Mouse (Mus musculus) limb, embryonic 15.5 days (tissue): Measurements from ENCODE around the gene Crmp1. TPM values are rescaled to one million over a fixed set of nuclear protein-coding genes. Genes with fewer than 3 reads are reported as not detected.

Experiments used
- ATAC-seq: fragments of 200-750 bp; cut with Nextera tagmentation; 2 replicates; pipeline ENCODE4 v1.8.0; 2017; ENCODE audit warnings: low read depth, moderate TSS enrichment; ENCODE audit not compliant: insufficient number of reproducible peaks, low FRiP score, low TSS enrichment
- H3K27ac ChIP-seq: fragments of 300-500 bp; sonication (generic); 2 replicates; pipeline ENCODE4 v1.5.1; 2015; ENCODE audit warnings: moderate library complexity, mild to moderate bottlenecking, inconsistent platforms
- H3K27me3 ChIP-seq: fragments of 300-500 bp; sonication (generic); 2 replicates; pipeline ENCODE4 v1.6.1; 2015; ENCODE audit warnings: inconsistent platforms
- H3K36me3 ChIP-seq: fragments of 300-500 bp; sonication (generic); 2 replicates; pipeline ENCODE4 v1.6.1; 2015; ENCODE audit warnings: inconsistent platforms
- H3K4me1 ChIP-seq: fragments of 300-500 bp; sonication (generic); 2 replicates; pipeline ENCODE4 v1.6.1; 2015; ENCODE audit warnings: inconsistent platforms
- H3K4me2 ChIP-seq: fragments of 300-500 bp; sonication (generic); 2 replicates; pipeline ENCODE4 v1.6.1; 2015; ENCODE audit warnings: mild to moderate bottlenecking, inconsistent platforms
- H3K4me3 ChIP-seq: fragments of 300-500 bp; sonication (generic); 2 replicates; pipeline ENCODE4 v1.5.1; 2015; ENCODE audit warnings: mild to moderate bottlenecking, inconsistent platforms
- H3K9ac ChIP-seq: fragments of 300-500 bp; sonication (generic); 2 replicates; pipeline ENCODE4 v1.6.1; 2015; ENCODE audit warnings: inconsistent platforms
- H3K9me3 ChIP-seq: fragments of 300-500 bp; sonication (generic); 2 replicates; pipeline ENCODE4 v1.6.1; 2016; ENCODE audit warnings: inconsistent platforms
- WGBS: fragments of 180-500 bp; shearing (Covaris S2); methylation state at CpG from one replicate; pipeline ENCODE4 v1.1.7; 2015; 5-methylcytosine and 5-hydroxymethylcytosine counted together
- polyA plus RNA-seq: library from polyadenylated mRNA; unstranded; fragments of >200 nt; fragmentation: Nextera tagmentation; extraction: Ambion mirVana; gene quantifications from 2 replicates; pipeline ENCODE4 v1.2.1, GENCODE M21; 2015

Gene Crmp1
- polyA plus RNA-seq, 1 experiment from 2014 or later, result 8.2 TPM

DNA sequence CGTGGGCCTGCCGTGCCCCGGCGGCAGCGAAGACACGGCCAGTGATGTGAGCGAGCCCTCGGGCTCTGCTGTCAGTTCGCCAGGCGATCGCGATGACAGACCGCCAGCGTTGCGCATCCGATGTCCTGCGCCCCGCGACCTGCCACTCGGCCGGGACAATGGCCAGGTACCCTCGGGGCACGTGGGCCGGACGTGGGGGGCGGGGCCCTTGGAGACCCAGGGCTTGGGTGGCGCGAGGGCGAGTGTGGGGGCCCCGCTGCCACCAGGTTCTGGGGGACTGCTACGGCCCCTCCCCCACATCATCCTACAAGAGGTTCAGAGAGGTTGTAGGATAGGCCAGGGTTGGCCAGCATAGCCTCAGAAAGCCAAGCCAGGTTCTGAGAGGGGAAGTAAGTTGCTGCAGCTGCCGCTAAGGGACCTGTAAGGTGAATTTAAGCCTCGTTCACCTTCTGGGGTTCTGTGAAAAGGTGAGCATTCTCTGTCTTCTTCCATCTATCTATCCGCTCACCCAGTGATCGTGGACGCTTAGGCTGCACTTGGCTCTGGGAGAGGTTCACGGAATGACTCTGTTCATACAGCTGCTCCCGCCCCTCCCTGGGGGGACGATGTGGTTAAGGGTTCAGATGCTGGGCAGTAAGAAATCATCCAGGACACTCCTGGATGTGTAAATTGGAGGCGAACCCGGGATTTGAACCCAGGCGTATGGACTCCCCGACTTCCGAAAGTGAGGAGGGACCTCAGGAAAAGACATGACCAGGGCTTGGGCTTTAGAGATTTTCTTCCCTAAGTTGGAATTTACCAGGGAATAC is 824 bp downstream of the Crmp1 start:
- H3K27ac ChIP-seq, result no peak overlapping the region
- peaks cover 36% of the 10 kb centered on the region for H3K4me1 ChIP-seq
- peak overlapping the region; percentile 73 for H3K4me2 ChIP-seq
- WGBS, result 10% methylated on average over 44 of the region's 44 CpGs
- no peaks in the 10 kb centered on the region for H3K36me3 ChIP-seq
- ATAC-seq, result no peak
- H3K9me3 ChIP-seq, result no peaks in the 10 kb centered on the region
- H3K27me3 ChIP-seq, result peaks cover 78% of the 10 kb centered on the region
- H3K4me3 ChIP-seq, result peak overlapping the region; percentile 38
- no peak overlapping the region for H3K9ac ChIP-seq

DNA sequence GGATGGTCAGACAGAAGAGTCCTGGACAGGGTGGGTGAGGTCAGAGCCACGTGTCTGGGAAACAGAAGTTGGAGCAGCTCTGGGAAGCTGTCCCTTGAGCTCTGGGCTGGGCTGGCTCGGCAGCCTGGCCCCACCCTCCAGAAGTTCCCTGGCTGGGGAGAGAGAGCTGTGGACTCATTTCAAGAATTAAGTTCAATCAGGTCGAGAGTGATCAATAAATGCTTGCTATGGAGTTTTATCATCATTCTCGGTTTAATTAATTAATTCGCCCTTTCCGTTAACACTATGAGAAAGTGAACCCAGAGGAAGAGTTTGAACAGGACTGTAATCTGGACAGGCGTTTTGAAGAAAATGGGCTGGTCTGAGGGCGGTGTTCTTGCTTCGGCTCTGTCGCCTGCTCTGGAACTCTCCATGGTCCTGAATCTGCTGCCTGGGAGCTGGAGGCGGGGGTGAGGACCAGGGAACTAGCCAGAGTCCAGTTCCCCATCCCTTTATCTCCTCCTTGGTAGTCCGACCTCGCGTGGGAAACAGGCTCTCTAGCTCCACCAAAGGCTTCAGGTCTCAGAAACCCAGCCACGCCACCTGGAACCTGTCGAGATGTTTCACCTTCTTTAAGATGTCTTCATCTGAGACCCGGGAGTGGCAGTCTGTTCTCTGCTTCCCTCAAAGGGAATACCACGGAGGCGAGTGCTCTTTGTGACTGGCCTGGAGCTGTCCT is 1.6 kb downstream of the Crmp1 start:
- Histone ChIP-seq H3K36me3 (no peaks in the 10 kb centered on the region), H3K27ac (no peak overlapping the region), H3K9me3 (no peaks in the 10 kb centered on the region), H3K27me3 (peaks cover 83% of the 10 kb centered on the region), H3K4me1 (peaks cover 36% of the 10 kb centered on the region), H3K9ac (no peak overlapping the region), H3K4me2 (no peak overlapping the region), H3K4me3 (no peak overlapping the region)
- no peak for ATAC-seq
- WGBS, result 2% methylated on average over 19 of the region's 19 CpGs

- no peak for ATAC-seq
- no peak overlapping the region for H3K9ac ChIP-seq
- H3K27ac ChIP-seq, result no peak overlapping the region
- no peak overlapping the region for H3K4me3 ChIP-seq
- H3K36me3 ChIP-seq, result no peaks in the 10 kb centered on the region
- peaks cover 36% of the 10 kb centered on the region for H3K4me1 ChIP-seq
- no peaks in the 10 kb centered on the region for H3K9me3 ChIP-seq
- H3K27me3 ChIP-seq, result peaks cover 84% of the 10 kb centered on the region
- H3K4me2 ChIP-seq, result no peak overlapping the region
- WGBS, result 1% methylated on average over 13 of the region's 13 CpGs
Observed at GRCm38 (mm10) chr5:37244161-37244560, 2.4 kb downstream of the Crmp1 start.

GRCm38 (mm10) chr5:37244666-37245242 is 3.0 kb downstream of the Crmp1 start:
- Histone ChIP-seq H3K4me1 (peaks cover 36% of the 10 kb centered on the region), H3K36me3 (no peaks in the 10 kb centered on the region), H3K9me3 (no peaks in the 10 kb centered on the region), H3K27me3 (peaks cover 82% of the 10 kb centered on the region), H3K27ac (no peak overlapping the region), H3K9ac (no peak overlapping the region), H3K4me3 (no peak overlapping the region), H3K4me2 (no peak overlapping the region)
- WGBS, result 18% methylated on average over 9 of the region's 9 CpGs
- ATAC-seq, result no peak

DNA sequence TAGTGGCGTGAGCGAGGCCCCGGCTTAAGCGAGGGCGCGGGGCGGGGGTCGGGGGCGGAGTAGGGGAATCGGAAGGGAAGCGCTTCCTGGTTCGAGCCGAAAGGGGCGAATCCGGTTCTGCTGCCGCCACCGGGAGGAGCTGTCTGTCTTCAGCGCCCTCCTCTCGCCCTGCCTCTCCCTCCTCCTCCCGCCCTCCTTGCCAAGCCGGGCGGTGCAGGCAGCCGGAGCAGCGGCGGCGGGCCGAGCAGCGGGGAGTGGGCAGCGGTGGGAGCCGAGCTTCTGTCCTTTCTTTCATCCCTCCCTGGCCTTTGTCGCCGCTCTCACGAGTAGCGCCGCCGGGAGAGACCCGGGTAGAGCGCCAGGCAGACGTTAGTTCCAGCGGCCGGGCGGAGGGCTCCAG is 3.9 kb downstream of the Crmp1 start:
- H3K36me3 ChIP-seq, result no peaks in the 10 kb centered on the region
- peak overlapping the region; percentile 87 for H3K4me2 ChIP-seq
- H3K9ac ChIP-seq, result no peak overlapping the region
- 0% methylated on average over 40 of the region's 42 CpGs for WGBS
- no peak for ATAC-seq
- H3K27ac ChIP-seq, result no peak overlapping the region
- peak overlapping the region; percentile 47 for H3K4me3 ChIP-seq
- no peaks in the 10 kb centered on the region for H3K9me3 ChIP-seq
- peaks cover 36% of the 10 kb centered on the region for H3K4me1 ChIP-seq
- peaks cover 73% of the 10 kb centered on the region for H3K27me3 ChIP-seq

- Histone ChIP-seq H3K27me3 (peaks cover 66% of the 10 kb centered on the region), H3K9me3 (no peaks in the 10 kb centered on the region), H3K4me2 (peak overlapping the region; percentile 87), H3K4me1 (peaks cover 36% of the 10 kb centered on the region), H3K36me3 (no peaks in the 10 kb centered on the region), H3K4me3 (peak overlapping the region; percentile 47), H3K27ac (no peak overlapping the region), H3K9ac (no peak overlapping the region)
- WGBS, result under 1% methylated on average over 33 of the region's 37 CpGs
- ATAC-seq, result no peak
Observed at GRCm38 (mm10) chr5:37246138-37246910, 4.6 kb downstream of the Crmp1 start.

- Histone ChIP-seq H3K4me2 (no peak overlapping the region), H3K27ac (no peak overlapping the region), H3K4me3 (no peak overlapping the region), H3K9ac (no peak overlapping the region), H3K4me1 (peaks cover 25% of the 10 kb centered on the region), H3K9me3 (no peaks in the 10 kb centered on the region), H3K27me3 (peaks cover 55% of the 10 kb centered on the region), H3K36me3 (no peaks in the 10 kb centered on the region)
- 38% methylated on average over 4 of the region's 4 CpGs for WGBS
- ATAC-seq, result no peak
Observed at GRCm38 (mm10) chr5:37247456-37247855, 5.7 kb downstream of the Crmp1 start.

DNA sequence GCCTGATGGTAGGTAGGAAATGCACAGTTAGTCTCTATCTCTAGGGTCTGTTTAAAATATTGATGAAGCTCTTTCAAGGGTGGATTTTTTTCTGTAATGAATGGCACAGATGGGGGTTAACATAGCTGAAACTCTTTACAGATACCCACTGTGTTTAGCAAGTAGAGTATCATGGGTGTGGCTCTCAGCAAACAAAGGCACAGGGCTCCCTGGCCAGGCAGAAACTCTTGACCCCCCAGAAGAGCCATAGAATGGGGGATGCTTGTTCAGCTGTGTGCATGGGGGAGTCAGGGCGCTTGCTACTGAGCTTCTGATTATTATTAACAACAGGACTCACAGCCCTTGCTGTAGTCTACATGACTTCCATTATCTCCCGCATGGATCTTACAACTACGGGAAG is 7.1 kb downstream of the Crmp1 start:
- Histone ChIP-seq H3K9me3 (no peaks in the 10 kb centered on the region), H3K4me1 (peaks cover 22% of the 10 kb centered on the region), H3K36me3 (no peaks in the 10 kb centered on the region), H3K27me3 (peaks cover 41% of the 10 kb centered on the region), H3K4me2 (no peak overlapping the region), H3K9ac (no peak overlapping the region), H3K27ac (no peak overlapping the region), H3K4me3 (no peak overlapping the region)
- no peak for ATAC-seq
- 74% methylated on average over 3 of the region's 3 CpGs for WGBS

DNA sequence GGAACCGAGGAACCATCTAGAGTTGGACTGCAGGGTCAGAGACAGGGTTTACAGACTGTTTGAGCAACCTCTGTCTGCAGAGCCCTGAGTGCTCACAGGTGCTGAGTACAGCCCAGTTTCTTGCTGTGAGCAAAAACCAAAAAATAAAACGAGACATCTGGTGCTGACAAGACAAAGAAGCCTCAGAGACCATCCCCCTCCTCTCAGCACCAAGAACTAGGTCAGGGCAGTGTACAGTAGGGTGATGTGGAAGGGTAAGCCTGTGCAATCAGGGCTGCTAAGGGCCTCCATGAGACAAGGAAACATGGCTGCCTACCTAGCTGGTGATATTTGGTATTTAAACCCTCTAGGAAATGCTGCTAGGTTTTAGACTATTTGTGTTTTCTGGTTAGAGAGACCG is 9.9 kb downstream of the Crmp1 start:
- WGBS, result 73% methylated on average over 3 of the region's 3 CpGs
- no peak for ATAC-seq
- H3K4me1 ChIP-seq, result peaks cover under 1% of the 10 kb centered on the region
- H3K27me3 ChIP-seq, result peaks cover 14% of the 10 kb centered on the region
- H3K27ac ChIP-seq, result no peak overlapping the region
- no peak overlapping the region for H3K9ac ChIP-seq
- no peaks in the 10 kb centered on the region for H3K9me3 ChIP-seq
- H3K4me2 ChIP-seq, result no peak overlapping the region
- no peak overlapping the region for H3K4me3 ChIP-seq
- H3K36me3 ChIP-seq, result no peaks in the 10 kb centered on the region

- ATAC-seq, result no peak
- no peaks in the 10 kb centered on the region for H3K9me3 ChIP-seq
- H3K4me2 ChIP-seq, result no peak overlapping the region
- H3K27me3 ChIP-seq, result peaks cover 10% of the 10 kb centered on the region; the same call in 1 of the 2 replicates
- 78% methylated on average over 9 of the region's 9 CpGs for WGBS
- no peaks in the 10 kb centered on the region for H3K36me3 ChIP-seq
- H3K4me3 ChIP-seq, result no peak overlapping the region
- no peaks in the 10 kb centered on the region for H3K4me1 ChIP-seq
- H3K27ac ChIP-seq, result no peak overlapping the region
- H3K9ac ChIP-seq, result no peak overlapping the region
Observed at GRCm38 (mm10) chr5:37252101-37252804, 10.5 kb downstream of the Crmp1 start.

- H3K4me1 ChIP-seq, result no peaks in the 10 kb centered on the region
- no peak overlapping the region for H3K4me3 ChIP-seq
- H3K36me3 ChIP-seq, result no peaks in the 10 kb centered on the region
- H3K27me3 ChIP-seq, result no peaks in the 10 kb centered on the region
- no peak for ATAC-seq
- H3K4me2 ChIP-seq, result no peak overlapping the region
- WGBS, result 83% methylated on average over 4 of the region's 4 CpGs
- H3K27ac ChIP-seq, result no peak overlapping the region
- no peaks in the 10 kb centered on the region for H3K9me3 ChIP-seq
- no peak overlapping the region for H3K9ac ChIP-seq
Observed at GRCm38 (mm10) chr5:37254523-37254922, 12.8 kb downstream of the Crmp1 start.
